Mouse (Mus musculus) cerebellum, adult 11 months (tissue): ENCODE measurements at regions not wholly inside any gene's neighbourhood (a gene's known extent, or its start where the extent isn't known, plus 50 kb on each side); places are given as distances from the start of the nearest gene placed in this dataset.

Source experiments
- DNase-seq: peaks from one replicate; pipeline ENCODE4 v3.0.0; 2022

- no peak for DNase-seq
These were observed 2046.5 kb downstream of the Grik2 start for GRCm38 (mm10) chr10:47742088-47742487.

GRCm38 (mm10) chr10:47741667-47742066, 2046.9 kb downstream of the Grik2 start:
- DNase-seq = no peak

- peak; percentile 4 for DNase-seq
These were observed 2079.8 kb downstream of the Grik2 start for GRCm38 (mm10) chr10:47708780-47709179.
